Mouse (Mus musculus) layer of hippocampus, postnatal 14 days (tissue): Measurements from ENCODE around the gene Gm45234. TPM values are rescaled to one million over a fixed set of nuclear protein-coding genes. Genes with fewer than 3 reads are reported as not detected.
"Not testable (repeated sequence)": the region's sequence is repeated elsewhere in the genome, so short reads cannot be mapped to it uniquely, and the experiment has no call there.

Source experiments
- DNase-seq, 2 experiments: peaks; one replicate each; pipeline ENCODE4 v3.0.0; 2021 to 2022; ENCODE audit warnings: low spot score in 2 of 2, mixed read lengths in 1 of 2
- long read RNA-seq, 2 experiments: library from polyadenylated mRNA; stranded (forward); transcript quantifications; one replicate each; pipeline ENCODE4 v2.0.0; 2021
- total RNA-seq, 2 experiments: library from RNA; stranded (reverse); gene quantifications; 2 replicates each; pipeline ENCODE4 v1.2.3; 2021

Gm45234 gene
- 1 to 10 TPM in 1 of 2 experiments, not detected in 1; 1.3 TPM for total RNA-seq
- long read RNA-seq, experiment 1 = 0 reads
- long read RNA-seq, experiment 2 = 0 reads

DNA sequence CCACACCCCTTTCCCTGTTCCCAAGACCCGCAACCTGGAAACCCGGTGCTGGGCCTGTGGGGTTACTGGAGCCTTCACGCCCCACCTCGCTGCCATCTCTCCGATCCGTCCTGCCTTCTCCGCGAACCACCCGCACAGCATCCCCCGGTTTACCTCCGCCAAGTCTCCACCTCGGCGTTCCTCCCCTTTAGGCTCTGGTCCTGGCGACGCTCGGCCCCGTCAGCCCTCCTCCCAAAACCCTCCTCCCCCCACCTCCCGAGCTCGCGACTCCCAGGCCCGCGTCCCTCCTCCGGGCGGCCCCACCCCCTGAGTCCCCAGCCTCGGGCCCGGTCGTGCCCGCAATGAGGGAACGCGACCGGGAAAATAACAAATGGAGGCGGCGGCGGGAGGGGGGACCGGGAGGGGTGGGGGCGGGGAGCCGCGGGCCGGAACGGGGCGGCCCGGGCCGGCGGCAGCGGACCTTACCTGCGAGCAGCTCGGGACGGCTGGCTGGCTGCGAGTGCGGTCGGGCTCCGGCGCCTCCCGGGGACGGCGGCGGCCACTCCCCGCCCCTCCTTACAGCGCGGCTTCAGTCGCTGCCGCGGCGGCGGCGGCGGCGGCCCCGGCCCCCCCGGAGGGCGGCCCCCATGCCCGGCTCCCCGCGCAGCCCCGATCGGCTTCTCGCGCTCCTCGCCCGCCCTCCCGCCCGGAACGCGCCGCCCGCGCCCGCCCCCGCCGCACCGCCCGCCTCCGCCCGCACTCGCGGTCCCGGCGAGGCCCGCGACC, at the start of gene Gm45234, which contains the start of gene Atn1:
Gene Gm45234 (minus strand): TSS at position 191 of the 765 bp plus-strand sequence.
Gene Atn1 (minus strand): TSS at position 694 of the 765 bp plus-strand sequence.
- DNase-seq = peak in 1 of 2 experiments; percentile 57

DNA sequence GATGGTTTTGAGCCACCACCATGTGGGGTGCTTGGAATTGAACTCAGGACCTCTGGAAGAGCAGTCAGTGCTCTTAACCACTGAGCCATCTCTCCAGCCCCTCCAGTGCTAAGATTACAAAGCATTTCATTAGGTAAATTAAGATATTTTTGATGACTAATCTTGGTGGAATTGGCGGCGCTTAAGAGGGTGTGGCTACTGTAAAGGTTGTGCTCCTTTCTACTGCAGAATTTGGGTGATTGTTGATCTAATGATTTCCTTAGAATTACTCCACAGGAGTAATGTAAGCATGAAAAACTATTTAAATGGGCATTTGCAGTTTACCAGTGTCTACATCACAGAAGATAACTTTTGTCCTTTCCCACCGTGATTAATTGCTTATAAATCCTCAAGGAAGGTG, 48.5 kb upstream of the Gm45234 start:
- no peak for DNase-seq

DNA sequence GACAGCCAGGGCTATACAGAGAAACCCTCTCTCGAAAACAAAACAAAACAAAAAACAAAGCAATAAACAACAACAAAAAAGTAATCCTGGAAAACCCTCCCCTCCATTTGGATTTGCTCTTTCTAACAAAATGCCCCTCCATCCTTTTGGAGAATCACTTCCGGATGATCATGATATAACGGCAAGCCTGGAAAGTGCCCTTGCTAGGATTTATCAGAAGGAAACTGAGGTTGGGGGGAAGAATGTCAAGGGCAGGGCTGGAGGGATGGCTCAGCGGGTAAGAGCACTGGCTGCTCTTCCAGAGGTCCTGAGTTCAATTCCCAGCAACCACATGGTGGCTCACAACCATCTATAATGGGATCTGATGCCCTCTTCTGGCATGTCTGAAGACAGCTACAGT, 47.9 kb upstream of the Gm45234 start:
- DNase-seq = not testable (repeated sequence)

DNA sequence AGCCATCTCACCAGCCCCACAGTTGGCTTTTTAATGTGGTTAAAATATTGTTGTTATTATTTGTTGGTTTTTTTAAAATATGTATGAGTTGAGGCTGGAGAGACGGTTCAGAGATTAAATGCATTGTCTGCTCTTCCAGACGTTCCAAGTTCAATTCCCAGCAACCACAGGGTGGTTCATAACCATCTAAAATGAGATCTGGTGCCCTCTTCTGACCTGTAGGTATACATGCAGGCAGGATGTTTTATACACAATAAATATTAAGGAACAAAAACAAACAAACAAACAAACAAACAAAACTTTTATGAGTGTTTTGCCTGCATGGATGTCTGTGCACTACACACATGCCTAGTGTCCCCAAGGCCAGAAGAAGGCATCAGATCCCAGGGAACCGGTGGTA, 47.2 kb upstream of the Gm45234 start:
- DNase-seq = no peak

DNA sequence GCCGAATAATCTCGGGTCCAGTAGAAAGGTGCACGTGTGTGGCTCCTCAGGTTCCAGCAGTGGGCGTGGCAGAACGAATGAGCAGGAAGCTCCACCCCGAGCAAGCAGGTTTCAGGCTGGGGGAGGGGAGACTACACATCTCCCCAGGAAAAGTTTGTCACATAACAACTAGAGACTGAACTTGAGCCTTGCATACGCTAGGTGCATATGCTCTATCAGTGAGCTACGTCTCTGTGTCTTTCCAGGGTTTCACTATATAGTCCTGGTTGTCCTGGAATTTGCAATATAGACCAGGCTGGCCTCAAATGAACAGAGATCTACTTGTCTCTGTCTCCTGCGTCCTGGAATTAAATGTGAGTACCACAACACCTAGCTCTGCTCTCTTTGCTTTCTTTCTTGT, 46.6 kb upstream of the Gm45234 start:
- DNase-seq = not testable (repeated sequence)

DNA sequence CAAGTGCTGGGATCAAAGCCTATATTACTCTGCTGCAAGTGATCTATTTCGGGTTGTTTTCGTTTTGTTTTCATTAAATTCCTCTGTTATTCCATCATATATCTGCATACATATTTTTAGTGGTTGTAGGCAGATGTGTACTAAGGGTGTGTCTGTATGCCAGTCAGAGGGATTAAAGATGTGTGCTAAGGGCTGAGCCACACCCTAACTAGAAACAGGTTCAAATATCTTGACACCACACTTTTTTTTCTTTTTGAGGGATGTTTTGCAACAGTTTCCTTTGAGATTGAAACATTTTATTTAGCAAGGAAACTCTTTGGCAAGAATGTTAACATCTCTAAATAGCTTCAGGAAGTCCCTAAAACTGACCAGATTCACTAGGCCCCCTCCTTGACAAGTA, 40.4 kb upstream of the Gm45234 start:
- no peak for DNase-seq

DNA sequence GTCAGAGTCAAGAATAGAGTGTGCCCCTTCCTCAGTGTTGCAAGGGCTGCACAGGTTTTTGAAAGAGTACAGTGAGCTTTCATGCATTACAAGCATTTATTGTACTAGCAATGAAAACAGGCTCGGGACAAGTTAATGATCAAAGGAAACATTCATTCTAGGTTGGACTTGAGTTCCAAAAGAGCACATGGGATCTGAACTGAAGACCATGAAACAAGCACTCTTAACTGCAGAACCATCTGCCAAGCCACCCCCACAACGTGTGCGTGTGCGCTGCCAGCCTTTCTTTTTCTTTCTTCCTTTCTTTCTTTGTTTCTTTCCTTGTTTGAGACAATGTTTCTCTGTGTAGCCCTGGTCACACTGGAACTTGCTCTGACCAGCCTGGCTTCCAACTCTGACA, 40.0 kb upstream of the Gm45234 start:
- no peak for DNase-seq

DNA sequence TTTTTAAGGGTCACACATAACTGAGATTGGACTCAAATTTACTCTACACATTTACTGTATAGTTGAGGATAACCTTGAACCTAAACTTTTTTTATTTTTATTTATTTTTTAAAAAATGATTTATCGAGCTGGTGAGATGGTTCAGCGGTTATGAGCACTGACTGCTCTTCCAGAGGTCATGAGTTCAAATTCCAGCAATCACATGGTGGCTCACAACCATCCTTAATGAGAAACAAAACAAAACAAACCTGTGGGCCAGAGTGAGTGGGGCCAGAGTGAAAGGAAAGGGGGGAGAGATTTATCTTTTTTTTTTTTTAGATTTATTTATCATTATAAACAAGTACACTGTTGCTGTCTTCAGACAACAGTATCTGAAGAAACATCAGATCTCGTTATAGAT, 36.1 kb upstream of the Gm45234 start:
- no peak for DNase-seq

DNA sequence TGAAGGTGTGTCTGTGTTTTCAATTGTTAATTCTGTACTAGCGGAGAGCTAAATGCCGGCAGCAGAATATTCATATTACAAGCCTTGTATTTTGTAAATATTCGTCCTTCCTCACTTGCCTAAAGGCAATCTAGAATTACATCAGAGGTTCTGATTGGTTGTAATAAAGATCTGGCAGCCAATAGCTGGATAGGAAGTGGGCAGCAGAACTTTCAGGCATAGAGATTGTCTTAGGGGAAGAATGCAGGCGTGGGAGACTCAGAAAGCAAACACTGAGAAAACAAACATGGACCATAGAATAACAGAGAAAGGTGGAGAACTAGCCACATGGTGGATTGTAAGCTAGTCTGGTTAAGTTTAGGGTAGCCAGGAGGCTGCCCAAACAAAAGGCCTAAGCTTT, 34.3 kb upstream of the Gm45234 start:
- DNase-seq = no peak

DNA sequence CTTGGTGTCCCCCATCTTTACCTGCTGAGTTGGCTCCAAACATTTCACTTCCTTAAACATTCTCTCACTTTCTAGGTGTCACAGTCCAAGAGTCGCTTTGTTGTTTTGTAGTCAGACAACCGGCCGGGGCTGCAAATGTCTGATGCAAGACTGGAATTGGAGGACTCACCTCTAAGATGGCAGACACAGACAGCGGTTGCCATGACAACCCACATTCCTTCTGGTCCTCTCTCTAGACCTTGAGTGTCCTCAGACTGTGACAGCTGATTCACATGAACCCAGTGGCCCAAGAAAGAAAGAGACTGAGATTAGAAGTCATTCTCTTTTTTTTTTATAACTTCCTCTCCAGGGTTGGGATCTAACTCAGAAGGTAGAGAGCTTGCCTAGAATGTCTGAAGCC, 33.7 kb upstream of the Gm45234 start:
- DNase-seq = no peak

DNA sequence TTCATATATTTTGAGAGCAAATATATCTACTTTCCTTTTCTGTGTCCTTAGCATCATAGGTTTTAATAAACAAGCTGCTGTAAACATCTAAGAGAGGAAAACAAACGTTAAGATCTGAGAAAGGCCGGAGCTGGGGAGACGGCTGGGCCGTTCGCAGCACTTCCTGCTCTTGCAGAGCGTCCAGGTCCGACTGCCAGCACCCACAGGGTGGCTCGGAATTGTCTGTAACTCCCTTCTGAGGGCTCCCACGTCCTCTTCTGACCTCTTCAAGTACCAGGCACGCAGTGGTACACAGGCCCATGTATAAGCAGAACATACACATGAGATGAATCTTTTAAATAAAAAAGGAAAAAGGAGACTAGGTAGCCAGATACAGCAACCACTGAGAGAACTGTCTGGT, 31.9 kb upstream of the Gm45234 start:
- DNase-seq = no peak

DNA sequence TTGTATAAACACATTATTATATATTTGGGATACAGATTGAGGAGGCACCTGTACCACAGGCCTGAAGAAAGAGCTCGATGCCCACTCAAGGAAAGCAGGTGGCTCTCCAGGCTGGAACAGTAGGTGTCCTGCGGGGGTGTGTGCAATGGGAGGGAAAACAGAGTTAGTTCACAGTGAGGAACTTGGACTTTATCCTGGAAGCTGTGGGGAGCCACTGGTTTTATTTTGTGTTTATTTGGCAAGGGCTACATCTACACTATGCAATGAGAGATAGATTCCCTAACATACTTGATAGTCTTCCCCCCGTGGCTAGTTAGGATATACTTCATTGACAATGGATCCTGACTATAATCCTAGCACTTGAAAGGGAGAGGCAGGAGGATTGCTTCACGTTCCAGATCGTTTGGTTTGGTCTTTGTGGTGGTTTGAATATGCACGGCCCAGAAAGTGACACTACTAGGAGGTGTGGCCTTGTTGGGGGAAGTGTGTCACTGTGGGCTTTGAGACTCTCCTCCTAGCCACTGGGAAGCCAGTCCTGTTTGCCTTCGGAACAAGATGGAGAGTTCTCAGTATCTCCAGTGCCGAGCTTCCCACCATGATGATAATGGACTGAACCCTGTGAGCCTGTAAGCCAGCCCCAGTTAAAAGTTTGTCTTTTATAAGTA, 31.1 kb upstream of the Gm45234 start:
- DNase-seq = no peak

DNA sequence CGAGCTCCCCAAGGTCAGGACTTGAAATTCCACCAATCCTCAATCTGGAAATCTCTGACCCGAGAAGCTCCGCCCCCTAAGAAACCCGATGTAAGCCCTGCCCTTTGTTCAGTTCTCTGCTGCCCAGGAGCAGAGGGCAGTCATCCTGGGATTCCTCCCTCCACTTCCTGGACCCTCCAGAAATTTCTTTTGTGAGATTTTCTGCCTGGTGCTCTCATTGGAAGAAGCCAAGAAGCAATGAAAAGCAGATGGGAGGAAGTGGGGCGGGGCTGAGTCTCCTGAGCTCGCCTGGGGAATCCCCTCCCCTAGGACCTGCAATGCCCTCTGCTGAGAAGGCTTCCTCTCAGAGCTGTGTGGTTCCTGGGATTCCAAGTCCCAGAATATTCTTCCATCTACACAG, 26.6 kb upstream of the Gm45234 start:
- DNase-seq = no peak

DNA sequence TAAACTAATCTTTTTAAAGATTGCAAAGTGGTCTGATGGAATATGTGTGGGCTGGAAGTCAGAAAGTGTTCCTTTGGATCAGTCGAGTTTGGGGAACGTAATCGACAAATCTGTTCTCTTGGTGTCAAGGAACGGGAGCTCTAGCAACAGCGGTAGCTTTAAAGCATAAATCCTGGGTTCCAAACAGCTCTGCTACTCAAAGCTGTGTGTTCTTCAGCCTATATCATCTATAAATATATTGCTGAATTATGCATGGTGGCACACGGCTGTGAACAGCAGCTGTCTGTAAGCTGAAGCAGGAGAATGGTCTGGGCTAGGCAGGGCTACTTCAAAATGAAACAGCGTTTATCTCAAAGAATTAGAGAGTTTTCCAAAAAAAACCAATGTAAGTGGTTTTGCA, 25.1 kb upstream of the Gm45234 start:
- no peak for DNase-seq

DNA sequence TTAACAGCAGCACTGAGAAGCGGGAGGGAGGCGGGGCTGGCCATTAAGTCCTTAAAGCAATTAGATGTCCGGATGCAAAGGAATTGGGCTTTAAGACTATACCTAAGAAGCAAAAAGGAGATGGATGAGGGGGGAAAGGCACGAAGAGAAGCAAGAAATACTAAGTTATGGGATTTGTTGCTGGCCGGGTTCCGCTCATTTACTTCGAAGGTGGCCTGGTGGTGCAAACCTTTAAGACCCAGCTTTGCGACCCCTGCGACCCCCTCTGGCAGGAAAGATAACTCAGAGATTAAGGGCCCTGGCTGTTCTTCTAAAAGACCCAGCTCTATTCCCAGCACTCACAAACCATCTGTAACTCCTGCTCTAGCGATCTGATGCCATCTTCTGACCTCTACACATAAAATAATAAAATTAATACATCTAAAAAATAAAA, 24.2 kb upstream of the Gm45234 start:
- no peak for DNase-seq

DNA sequence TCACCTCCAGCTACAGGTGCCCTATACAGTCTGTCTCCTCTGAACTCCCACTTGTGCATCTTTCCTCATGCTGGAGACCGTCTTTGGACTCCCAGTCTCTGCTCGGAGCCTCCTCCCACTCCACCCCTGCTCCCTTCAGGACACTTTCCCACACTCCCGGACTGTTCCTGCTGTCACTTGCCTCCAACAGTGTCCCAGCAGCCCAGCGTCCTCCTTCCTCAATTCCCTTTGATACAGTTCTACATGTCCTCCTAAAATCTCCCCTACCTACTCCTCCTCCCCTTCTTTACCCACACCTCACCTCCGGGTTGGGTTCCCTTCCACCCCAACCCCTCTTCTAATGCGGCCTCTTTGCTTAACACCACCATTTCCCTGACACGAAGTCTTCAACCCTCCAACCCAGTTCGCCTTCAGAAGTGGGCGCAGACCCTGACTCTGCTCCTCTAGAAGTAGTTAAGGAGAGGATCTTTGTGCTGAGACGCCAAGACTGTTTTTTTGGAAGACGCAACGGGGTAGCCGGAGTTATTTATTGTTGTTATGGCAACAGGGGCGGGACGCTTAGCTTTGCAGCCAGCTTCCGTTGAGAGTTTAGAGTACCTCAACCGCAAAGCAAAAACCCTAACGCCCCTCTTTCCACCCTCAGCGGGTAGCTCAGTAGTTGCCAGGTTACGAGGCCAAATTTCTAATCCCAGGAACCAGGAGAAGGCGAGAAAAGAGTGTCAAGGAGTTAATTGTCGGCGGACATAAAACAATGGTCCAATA, 23.6 kb upstream of the Gm45234 start, which contains the start of gene Lrrc23:
Gene Lrrc23 (minus strand): TSS at position 506 of the 762 bp plus-strand sequence.
- no peak for DNase-seq

DNA sequence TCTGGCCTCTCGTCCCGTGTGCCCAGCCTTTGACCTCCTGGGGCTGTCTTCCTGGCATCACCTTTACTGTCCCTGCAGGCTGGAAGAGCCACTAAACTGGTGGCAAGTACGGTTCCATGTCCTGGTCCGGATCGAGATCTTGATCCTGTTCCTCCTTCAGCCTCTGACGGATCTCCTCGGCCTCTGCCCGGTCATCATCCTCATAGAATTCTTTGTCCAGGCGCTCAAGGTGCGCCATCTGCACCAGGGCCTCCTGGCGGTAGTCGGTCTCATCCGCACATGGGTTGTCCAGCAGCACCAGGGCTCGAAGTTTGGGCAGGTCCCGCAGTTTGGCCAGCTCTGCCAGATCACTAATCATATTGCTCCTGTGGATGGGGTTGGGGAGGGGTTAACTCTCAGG, 14.7 kb upstream of the Gm45234 start:
- no peak for DNase-seq

DNA sequence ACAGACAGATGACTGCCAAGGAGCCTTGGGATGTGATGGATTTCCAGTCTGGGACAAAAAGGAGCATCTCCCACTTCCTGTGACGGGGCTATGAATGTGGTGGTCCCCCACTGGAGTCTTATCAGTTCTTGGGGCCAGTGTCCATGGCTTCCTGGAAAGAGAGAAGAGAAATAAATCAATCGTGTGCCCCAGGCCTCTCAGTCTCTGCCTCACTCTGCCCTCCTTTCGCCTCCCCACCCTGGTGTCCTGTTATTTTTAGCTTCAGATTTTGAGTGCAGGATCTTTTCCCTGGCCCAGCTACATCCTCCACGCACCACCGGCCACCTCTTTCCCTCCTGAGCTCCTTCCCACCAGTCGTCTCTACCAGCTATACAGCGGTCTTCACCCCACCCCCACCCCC, 14.2 kb upstream of the Gm45234 start:
- DNase-seq = no peak

DNA sequence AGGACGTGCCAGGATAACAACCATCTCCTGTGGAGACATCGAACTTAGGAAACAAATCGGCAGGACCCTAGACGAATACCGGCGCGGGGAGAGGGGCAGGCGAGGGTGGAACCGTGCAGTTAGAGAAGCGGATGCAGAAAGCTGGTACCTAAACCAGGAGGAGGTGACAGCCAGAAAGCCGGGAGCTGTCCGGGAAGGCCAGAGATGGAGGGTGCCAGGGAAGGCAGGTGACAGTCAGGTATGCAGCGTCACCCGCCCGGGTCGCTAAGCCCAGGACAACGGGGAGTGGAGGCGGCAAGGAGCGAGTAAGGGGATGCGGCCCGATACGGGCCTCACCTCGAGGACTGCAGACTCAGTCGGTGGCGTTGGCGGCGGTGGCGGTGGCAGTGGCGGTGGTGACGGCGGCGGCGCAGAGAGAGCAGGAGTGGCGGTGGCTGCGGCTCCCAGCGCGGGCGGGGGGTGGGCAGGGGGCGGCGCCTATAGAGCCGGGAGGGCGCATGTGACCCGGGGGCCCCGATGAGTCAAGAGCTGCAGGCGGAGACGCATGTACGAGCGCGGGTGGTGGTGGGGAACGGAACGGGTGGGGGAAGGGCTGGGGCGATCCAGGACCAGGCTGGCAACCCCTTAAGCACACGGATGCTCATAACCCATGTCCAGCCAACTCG, 13.4 kb upstream of the Gm45234 start, which contains the start of gene Eno2:
Gene Eno2 (minus strand): TSS at position 573 of the 665 bp plus-strand sequence.
- peak; percentile 56 to 75 for DNase-seq

DNA sequence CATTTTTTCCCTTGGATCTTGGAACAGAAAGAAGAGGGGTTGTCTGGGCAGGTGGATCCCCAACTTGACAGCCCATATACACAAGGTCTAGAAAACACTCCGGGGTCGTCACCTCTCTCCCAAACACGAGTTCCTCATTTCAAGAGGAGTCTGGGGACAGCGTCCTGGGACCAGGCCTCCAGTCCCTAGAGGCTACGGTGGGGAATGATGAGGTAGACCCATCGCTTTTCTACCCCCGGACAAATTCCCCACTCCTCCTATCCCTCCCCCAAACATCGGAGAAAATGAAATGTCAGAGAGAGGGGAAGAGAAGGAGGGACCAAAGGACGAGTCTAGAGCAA, 12.9 kb upstream of the Gm45234 start:
- no peak for DNase-seq
